Mouse (Mus musculus) T-helper 1 cell (primary cell): ENCODE data around the gene Pidd1.

Experiments
- in situ Hi-C: fragments of 300-600 bp; cut with MboI, MseI; formaldehyde crosslinking; loops from one replicate; pipeline ENCODE4 v1.15.1; 2025; ENCODE audit warnings: high pct_unique_total_duplicates

Gene Pidd1

GRCm38 (mm10) chr7:141474160-141474559, 30.3 kb upstream of the Pidd1 start:
- in situ Hi-C loops, result loop anchor here (10.0 kb wide), 1 partner anchor 911 kb away; the partner anchor contains the start of genes Ctsd and Gm49369

- in situ Hi-C loops, result loop anchor here (10.0 kb wide), 1 partner anchor 912 kb away; the partner anchor contains the start of genes Ctsd and Gm49369
Measured at GRCm38 (mm10) chr7:141472763-141473162, 28.9 kb upstream of the Pidd1 start.

- in situ Hi-C loops, result loop anchor here (10.0 kb wide), 1 partner anchor 913 kb away; the partner anchor contains the start of genes Ctsd and Gm49369
Measured at GRCm38 (mm10) chr7:141472226-141472625, 28.4 kb upstream of the Pidd1 start.

DNA sequence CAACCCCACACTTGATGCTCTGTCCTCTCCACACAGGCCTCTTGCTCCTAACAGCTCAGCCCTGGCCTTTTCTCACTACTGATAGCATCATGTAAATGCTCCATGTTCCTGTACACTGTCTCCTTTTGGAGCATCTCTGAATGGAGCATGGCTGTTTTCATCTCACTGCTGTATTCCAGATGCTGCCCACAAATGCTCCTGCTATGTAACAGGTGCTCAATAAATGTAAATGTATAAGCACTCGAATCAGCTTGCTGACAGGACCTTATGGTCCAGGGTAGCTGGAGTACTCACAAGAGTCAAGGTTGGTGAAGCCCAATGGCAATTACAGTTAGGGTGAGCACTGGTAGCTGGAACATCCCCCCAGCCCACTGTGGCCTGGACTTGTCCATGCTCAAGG, 27.4 kb upstream of the Pidd1 start:
- in situ Hi-C loops, result loop anchor here (10.0 kb wide), 1 partner anchor 914 kb away; the partner anchor contains the start of genes Ctsd and Gm49369

GRCm38 (mm10) chr7:141470637-141470944, 26.8 kb upstream of the Pidd1 start:
- in situ Hi-C loops, result loop anchor here (10.0 kb wide), 1 partner anchor 914 kb away; the partner anchor contains the start of genes Ctsd and Gm49369

- in situ Hi-C loops, result loop anchor here (10.0 kb wide), 1 partner anchor 915 kb away; the partner anchor contains the start of genes Ctsd and Gm49369
Measured at GRCm38 (mm10) chr7:141469901-141470636, 26.2 kb upstream of the Pidd1 start.

DNA sequence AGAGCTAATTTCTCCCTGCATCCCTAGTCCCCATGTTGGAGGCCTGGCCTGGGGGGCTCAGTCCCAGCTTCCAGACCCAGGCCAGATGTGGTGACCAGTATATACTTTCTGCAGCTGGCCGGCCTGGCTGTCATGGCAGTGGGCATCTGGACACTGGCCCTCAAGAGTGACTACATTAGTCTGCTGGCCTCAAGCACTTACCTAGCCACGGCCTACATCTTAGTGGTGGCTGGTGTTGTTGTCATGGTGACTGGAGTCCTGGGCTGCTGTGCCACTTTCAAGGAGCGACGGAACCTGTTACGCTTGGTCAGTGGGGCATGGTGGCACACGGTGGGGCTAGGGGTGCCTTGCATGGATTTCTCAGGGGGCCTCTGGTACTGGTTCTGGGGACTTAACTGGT, 25.5 kb upstream of the Pidd1 start:
- in situ Hi-C loops, result no loop called here

DNA sequence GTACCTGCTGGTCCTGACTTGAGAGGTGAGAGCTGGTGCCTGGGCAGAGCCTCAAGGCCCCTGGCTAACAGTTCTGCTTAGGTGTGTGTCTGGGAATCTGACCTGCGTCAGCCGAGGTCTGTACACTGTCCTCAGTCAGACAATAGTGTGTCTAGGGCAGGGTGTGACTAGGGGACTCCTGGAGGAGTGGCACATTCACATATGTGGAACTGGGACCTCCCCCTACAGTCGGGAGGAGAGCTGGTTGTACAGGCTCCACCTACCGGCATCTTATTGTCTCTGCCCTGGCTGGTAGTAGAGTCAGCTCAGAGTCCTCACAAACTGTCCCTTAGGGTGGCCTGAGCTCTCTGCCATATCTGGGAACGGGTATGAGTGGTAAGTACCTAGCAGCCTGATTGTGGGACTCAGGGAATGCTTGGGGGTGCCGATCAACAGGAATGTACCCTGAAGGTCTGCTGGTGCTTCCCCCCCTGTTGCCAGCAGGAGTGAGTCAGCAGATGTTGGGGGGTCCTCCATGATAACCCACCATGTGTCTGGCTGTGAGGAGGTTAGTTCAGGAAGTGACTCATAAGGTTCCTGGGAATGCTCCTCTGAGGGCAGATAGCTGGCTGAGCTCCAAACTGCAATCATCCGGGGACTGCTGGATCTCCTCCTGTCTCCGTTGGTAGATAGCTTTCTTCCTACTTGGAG, 24.8 kb upstream of the Pidd1 start:
- in situ Hi-C loops, result no loop called here

DNA sequence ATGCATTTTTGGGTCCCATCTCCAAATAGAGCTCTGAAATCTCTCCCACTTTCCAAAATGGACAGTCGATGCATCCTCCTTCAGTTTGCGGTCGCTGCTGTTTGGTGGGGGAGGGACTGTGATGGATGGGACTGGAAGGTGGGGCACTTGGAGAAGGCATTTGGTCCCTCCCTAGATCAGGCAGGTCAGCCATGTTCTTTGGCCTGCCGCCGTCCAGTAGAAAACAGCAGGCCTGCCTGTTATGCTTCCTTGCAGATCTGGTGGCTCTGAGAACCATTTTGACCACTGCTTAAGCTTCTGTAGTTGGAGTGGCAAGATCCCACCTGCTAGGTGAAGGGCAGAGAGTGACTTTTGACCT, 24.3 kb upstream of the Pidd1 start:
- in situ Hi-C loops, result no loop called here

DNA sequence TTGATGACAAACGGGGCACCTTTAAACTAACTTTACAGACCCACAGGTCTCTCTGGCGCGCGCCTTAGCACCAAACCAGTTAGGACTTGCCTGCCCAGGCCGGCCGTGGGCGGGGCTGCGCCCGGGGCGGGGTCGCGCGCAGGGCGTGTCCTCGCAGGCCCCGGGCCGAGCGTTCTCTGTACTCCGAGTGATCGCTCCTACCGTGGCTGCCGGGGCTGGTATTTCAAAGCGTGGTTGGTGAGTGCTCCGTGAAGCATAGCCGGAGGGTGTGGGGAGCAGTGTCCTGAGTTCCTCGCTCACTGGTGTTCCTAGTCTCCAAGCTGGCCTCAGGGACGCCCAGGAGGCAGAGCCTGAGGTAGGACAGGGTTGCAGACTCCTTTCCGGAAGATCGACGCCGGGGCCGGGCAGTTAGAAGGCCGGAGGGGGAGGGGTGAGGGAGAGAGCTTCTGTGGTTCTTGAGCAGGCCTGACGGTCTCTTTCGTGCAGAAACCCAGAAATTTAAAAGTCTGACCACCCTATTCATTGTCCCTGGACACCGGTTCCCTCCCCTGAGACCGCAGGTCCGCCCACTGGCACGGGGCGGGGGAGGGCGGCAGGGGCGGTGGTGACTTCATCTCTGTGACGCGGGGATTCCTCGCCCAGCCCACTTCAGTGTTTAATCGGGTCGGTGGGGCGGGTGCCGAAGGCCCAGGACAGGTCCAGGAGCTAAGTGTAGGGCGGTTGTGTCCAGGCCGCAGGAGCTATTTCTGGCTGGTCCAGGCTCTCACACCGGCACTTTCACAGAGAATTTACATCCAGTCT, 23.6 kb upstream of the Pidd1 start, which contains the start of gene Cd151:
Gene Cd151 (plus strand): TSS at position 163 of the 801 bp plus-strand sequence.
- in situ Hi-C loops, result no loop called here

DNA sequence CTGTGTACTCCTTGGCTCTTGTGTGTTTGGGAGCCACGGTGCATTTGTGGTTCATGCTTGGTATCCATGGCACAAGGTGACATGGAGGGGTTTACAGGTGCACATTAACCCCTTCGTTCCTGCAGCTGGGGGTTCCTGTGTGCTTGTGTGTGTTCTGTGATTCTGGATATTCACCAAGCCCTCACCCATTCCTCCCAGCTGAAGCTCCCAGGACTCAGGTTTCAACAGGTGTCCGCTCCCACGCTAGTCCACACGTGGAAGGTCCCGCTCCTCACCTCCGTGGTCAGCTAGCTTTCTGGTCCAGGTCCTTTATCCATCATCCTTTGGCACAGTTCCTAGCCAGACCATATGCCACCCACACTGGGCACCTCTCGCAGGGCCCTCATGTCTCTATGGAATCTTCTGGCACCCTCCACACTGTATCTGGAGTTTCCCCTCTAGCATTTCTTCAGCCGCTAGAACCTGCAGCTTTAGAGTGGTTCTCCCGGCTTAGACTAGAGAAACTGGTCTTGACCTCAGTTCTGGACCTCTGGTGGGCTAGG, 22.9 kb upstream of the Pidd1 start:
- in situ Hi-C loops, result no loop called here

GRCm38 (mm10) chr7:141466045-141466394, 22.2 kb upstream of the Pidd1 start:
- in situ Hi-C loops, result no loop called here

DNA sequence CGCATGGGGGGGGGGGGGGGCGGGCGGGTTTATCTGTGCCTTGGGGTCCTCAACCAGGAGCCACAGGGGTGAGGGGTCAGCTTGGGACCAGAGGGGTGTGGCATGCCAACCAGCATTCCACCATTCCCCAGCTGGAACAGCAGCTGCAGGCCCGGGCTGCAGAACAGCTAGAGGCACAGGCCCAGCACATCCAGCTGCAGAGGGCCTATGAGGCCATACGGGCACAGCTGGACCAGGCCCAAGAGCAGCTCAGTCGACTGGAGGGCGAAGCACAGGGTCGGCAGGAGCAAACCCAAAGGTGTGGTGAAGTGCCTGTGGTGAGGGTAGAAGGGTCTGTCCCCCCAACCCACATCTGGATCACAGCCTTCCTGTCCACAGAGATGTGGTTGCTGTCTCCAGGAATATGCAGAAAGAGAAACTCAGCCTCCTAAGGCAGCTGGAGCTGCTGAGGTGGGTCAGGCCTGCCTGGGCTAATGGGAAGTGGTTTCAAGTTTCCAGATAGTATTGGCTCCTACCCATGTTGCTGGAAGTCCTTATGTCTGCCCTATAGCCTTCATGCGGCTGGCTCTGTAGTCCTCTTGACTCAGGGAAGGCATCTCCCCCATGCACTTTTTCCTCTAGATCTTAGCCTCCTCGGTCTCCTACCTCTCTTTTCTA, 21.7 kb upstream of the Pidd1 start:
- in situ Hi-C loops, result no loop called here

DNA sequence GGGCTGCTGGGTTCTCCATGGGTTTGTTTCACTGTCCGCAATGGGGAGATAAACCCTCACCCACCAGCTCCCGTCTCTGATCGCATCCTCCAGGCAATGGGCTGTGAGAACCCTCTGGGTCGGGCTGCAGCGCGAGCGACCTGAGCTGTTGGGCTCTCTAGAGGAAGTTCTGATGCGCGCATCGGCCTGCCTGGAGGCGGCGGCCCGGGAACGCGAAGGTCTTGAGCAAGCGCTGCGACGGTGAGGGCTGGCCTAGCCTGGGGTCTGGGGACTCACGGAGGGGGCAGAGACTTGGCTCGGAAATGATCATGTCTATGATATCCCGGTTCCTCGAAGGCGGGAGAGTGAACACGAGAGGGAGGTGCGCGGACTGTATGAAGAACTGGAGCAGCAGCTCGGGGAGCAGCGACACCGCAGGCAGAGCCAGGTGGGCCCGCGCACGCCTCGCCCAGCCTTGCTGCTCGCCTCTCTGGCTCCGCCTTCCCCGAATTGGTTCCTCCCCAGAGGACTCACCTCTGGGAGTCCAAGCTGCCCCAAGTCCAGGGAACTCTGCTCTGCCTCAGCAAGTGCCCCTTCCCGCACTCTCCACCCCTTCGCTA, 20.9 kb upstream of the Pidd1 start:
- in situ Hi-C loops, result no loop called here

DNA sequence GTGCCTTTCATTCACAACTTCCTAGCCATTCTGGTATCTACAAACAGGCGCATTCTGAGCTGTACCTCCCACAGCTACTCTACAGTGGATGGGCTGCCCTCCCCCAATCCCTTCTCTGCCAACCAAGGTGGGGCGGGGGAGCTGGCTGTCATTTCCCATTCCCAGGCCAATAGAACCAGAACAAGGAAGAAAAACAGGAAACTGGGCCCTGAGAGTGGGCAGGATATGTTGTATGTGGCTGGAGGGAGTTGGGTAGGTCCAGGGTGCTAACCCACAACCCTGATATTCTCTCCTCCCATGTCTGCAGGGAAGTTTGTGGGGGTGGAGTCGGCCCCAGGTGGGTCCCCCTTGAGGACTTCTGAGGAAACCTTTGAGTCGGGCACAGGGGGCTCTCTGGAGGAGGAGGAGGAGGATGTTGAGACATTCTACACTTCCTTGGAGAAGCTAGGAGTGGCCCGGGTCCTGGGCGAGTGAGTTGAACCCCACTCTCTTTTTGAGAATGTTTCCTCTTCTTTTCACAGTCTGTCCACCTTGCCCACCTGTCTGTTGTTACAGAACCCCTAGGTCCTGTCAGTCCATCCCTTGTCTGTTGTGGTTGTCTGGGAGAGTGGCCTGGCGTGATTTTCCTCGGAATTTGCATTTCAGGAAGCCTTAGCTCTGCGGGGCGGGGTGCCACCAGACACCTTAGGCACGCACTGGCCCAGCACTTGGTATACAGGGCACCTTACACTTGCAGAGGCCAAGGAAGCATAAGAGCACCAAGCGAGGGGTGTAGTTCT, 20.2 kb upstream of the Pidd1 start:
- in situ Hi-C loops, result no loop called here

DNA sequence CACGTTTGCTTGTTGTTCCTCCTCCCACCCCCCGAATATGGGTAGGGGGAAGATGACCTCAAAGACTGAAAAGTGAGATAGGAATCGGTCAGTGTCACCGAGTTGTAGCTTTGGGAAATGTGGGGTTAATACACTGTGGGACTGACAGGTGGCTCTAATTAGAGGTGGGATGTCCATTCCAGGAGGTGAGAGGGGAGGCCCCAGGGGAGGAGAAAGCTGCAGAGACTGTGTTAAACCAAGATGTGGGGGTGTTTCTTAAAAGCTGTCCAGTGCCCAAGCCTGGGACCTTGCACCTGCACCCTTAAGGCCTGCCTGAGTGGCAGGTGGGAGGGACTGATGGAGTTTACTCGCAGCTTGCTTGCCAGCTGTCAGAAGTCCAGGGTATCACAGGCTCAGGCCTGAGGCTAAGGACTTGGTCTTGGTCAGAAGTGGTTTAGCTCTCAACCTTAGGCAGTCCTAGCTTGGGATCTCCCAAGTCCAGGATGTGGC, 18.6 kb upstream of the Pidd1 start:
- in situ Hi-C loops, result no loop called here

DNA sequence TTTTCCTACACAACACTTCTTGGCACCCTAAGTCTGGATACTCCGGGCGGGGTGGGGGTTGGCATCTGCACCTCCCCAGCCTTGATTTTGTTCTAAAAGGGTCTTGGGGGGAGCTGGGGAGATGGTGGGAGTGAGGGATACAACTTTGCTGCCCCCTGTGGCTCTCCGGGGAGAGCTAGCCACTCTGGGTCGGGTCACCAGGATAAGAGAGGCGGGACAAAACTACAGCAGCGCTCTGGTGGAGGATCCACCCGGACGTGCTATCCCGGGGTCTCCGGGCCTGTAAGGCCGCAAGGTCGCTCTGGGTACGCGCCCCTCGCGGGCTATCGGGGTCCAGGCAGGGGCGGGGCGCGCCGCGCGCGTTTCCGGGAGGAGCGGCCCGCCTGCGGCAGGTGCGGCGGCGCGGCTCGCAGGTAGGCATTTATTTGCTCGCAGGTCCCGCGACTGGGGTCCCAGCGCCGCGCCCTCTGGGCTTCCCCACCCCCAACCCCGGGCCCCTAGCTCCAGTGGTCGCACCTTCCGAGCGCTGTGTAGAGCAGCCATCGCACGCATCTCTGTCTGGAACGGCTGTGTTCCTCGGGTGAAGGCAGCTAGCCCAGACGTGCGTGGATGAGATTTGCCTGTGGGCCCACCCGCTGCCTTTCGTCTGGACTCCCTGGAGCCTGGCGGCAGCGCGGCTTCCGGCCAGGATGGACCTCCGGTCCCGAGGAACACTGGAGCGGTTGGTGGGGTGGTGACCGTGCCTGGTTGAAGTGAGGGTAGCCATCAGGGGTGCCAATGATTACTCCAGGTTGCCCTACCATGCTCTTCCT, 17.9 kb upstream of the Pidd1 start:
- in situ Hi-C loops, result no loop called here

DNA sequence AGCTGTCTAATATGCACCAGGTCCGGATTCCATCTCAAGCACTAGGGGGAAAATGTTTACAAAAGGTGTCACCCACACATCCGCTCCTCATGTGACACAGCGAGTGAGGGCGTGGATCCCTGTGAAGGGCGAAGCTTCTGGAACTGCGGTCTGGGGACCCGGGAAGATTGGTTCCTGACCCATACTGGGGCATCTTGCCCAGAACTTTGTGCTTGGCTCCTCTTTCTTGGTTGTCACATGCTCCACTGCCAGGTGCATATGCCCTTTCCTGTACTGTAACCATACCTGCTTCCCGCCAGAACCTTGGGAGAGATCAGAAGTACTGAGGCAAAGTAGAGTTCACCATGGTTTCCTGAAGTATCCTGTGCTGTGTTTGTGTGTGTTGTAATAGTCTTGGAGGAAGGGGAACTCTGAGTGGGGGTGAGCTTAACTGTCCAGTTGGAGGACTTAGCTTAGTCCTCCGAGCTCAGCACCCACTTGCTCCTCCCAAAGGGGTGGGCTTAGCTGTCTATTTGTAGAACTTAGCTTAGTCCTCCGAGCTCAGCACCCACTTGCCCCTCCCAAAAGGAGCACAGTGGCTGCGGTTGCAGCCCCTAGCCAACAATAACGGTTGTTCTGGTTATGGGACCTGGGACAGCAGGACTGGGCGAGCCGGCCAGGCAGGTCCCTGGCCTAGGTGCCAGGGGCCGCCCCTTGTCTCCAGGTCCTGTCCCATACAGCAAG, 16.7 kb upstream of the Pidd1 start, which contains the start of gene Cracr2b:
Gene Cracr2b (plus strand): TSS at position 704 of the 723 bp plus-strand sequence.
- in situ Hi-C loops, result no loop called here
